Mouse (Mus musculus) forebrain, embryonic 10.5 days (tissue): Measurements from ENCODE around the gene Tle4. TPM values are rescaled to one million over a fixed set of nuclear protein-coding genes. Genes with fewer than 3 reads are reported as not detected.

Source experiments
- DNase-seq: peaks from one replicate; pipeline ENCODE4 v3.0.0-alpha.2; 2017; ENCODE audit warnings: low spot score; ENCODE audit errors: extremely low spot score
- H3K27ac ChIP-seq: fragments of 300-500 bp; sonication (generic); 2 replicates; pipeline ENCODE4 v1.5.1; 2016; ENCODE audit warnings: mild to moderate bottlenecking
- H3K27me3 ChIP-seq: fragments of 300-500 bp; sonication (generic); 2 replicates; pipeline ENCODE4 v1.6.1; 2016; ENCODE audit warnings: mild to moderate bottlenecking; ENCODE audit not compliant: poor library complexity, severe bottlenecking
- H3K36me3 ChIP-seq: fragments of 300-500 bp; sonication (generic); replicated peaks from 2 replicates; pipeline ENCODE4 v1.6.1; 2016; ENCODE audit warnings: mild to moderate bottlenecking, moderate library complexity
- H3K4me1 ChIP-seq: fragments of 300-500 bp; sonication (generic); 2 replicates; pipeline ENCODE4 v1.6.1; 2016
- H3K4me3 ChIP-seq: fragments of 300-500 bp; sonication (generic); 2 replicates; pipeline ENCODE4 v1.5.1; 2016; ENCODE audit warnings: mild to moderate bottlenecking, moderate library complexity
- H3K9me3 ChIP-seq: fragments of 300-500 bp; sonication (generic); 2 replicates; pipeline ENCODE4 v1.6.1; 2016; ENCODE audit warnings: mild to moderate bottlenecking, moderate library complexity
- WGBS: fragments of 180-500 bp; shearing (Covaris S2); methylation state at CpG from one replicate; pipeline ENCODE4 v1.1.7; 2016; 5-methylcytosine and 5-hydroxymethylcytosine counted together
- polyA plus RNA-seq: library from polyadenylated mRNA; unstranded; fragments of >200 nt; fragmentation: Nextera tagmentation; extraction: Ambion mirVana; gene quantifications from 2 replicates; pipeline ENCODE4 v1.2.1, GENCODE M21; 2016

Gene Tle4
- polyA plus RNA-seq, 1 experiment from 2014 or later, result 24.5 TPM

DNA sequence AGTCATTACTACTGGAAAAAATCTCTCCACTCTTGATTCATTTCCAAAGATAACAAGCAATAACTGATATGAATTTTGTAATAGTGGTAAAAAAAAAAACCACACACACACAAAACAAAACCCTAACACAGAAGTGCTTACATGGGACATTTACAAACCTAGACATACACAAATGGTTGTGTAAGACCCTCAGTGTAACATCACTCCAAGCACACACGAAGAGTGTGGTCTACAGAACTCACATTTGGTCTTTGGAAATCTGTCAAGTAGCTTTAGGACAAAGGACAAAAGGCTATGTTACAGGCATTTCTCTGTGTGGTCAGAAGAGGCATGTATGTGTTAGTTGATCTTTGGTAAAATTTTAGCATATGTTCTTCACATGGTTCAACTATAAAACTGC lies 52.4 kb downstream of the Tle4 start:
- 93% methylated on average over 1 of the region's 1 CpGs for WGBS
- peaks cover 47% of the 10 kb centered on the region for H3K4me1 ChIP-seq
- DNase-seq, result no peak
- H3K27ac ChIP-seq, result no peak overlapping the region
- H3K27me3 ChIP-seq, result no peaks in the 10 kb centered on the region
- H3K36me3 ChIP-seq, result 0 out of 2 replicates have a peak, but pooled peaks cover 10% of the 10 kb centered on the region
- no peaks in the 10 kb centered on the region for H3K9me3 ChIP-seq
- no peak overlapping the region for H3K4me3 ChIP-seq

DNA sequence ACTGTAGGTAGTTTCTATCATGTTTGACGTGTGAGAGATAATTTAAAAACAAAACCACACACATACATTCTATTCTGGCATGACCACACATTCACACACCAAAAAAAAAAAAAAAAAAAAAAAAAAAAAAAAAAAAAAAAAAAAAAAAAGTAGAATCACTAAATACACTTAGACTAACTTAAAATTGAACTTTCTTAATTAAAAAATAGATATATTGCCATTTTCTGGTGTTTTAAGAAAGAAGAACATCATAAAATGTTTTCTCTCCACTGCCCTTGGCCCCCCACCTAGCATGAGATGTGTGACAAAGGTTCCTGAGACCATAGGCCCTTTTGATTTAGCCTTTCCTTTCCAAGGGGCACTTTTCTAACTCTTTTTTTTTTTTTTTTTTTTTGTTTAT lies 54.5 kb downstream of the Tle4 start:
- Histone ChIP-seq H3K9me3 (no peaks in the 10 kb centered on the region), H3K4me1 (peaks cover 45% of the 10 kb centered on the region), H3K4me3 (no peak overlapping the region), H3K27me3 (no peaks in the 10 kb centered on the region), H3K27ac (no peak overlapping the region), H3K36me3 (0 out of 2 replicates have a peak, but pooled peaks cover 10% of the 10 kb centered on the region)
- DNase-seq, result no peak
- 85% methylated on average over 1 of the region's 1 CpGs for WGBS

DNA sequence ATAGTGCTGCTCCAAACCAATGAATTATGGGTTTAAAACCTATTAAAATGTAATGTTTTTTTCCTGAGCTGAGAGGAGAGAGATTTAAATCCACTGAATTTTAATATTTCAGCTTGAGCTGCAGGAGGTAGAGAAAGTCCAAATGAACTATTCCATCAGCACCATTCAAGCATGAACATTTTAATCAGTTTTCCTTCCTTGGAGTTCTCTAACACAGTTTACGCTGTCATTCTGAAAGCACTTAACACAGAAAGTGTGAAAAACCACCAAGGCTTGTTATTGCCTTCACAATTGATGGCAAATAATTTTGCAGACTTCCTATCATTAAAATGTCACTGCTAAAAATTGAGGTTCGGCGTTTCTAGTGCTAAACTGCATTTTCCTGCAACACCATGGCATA lies 57.2 kb downstream of the Tle4 start:
- H3K4me1 ChIP-seq, result peaks cover 45% of the 10 kb centered on the region
- DNase-seq, result no peak
- 75% methylated on average over 3 of the region's 3 CpGs for WGBS

DNA sequence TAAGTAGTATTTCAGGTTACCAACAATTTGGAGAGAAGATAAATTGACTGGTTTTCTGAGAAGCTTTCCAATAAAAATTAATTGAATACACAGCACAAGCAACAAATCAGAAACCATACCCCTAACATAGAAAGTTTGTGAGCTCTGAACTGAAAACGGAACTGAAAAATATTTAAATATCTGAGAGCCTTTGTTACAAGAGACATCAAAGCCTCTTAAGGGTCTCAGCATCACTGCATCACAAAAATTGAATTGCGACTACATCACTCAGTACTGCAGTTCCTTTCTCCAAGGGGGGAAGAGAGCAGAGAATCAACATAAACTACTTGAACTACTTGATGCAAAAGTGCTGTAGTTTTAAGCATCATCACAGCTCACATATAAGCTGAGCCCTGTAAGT lies 61.2 kb downstream of the Tle4 start:
- Histone ChIP-seq H3K9me3 (no peaks in the 10 kb centered on the region), H3K4me3 (no peak overlapping the region), H3K36me3 (peaks cover 33% of the 10 kb centered on the region), H3K27me3 (no peaks in the 10 kb centered on the region), H3K27ac (no peak overlapping the region), H3K4me1 (peaks cover 14% of the 10 kb centered on the region)
- 90% methylated on average over 2 of the region's 2 CpGs for WGBS
- DNase-seq, result no peak

More for the DNA sequence above, 57.2 kb downstream of the Tle4 start:
- H3K27me3 ChIP-seq, result no peaks in the 10 kb centered on the region
- no peak overlapping the region for H3K27ac ChIP-seq
- no peak overlapping the region for H3K4me3 ChIP-seq
- no peaks in the 10 kb centered on the region for H3K9me3 ChIP-seq
- peaks cover 8% of the 10 kb centered on the region for H3K36me3 ChIP-seq

DNA sequence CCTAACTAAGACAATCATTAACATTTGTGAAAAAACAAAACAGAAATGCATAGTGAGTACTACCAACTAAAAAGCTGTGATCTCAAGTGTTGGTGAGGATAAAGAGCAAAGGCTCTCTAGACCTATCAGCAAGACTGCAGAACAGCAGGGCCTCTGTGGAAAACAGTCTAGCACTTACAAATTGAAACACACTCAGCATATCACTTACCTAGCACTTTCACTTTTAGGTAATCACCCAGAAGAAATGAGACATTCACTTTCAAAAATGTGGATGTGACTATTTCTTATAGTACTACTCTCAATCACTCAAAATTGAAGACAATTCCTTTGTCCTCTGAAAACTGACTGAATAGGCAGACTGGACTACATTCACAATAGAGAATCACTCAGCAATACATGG lies 63.4 kb downstream of the Tle4 start:
- Histone ChIP-seq H3K9me3 (no peaks in the 10 kb centered on the region), H3K4me3 (no peak overlapping the region)
- no peak for DNase-seq

DNA sequence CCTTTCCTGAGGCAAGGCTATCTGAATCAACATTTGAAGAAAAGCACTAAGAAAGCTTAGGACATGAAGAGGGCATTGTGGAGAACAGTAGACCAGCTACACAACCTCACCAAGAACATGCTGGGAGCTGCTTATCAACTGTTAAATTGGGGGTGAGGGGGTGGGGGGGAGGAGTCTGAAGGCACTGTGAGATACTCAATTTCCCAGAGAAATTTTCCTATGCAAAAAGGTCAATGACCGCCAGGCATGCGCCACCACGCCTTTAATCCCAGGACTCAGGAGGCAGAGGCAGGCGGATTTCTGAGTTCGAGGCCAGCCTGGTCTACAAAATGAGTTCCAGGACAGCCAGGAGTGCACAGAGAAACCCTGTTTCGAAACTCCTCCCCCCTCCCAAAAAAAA lies 65.0 kb downstream of the Tle4 start:
- DNase-seq, result no peak
- no peaks in the 10 kb centered on the region for H3K9me3 ChIP-seq
- no peaks in the 10 kb centered on the region for H3K4me1 ChIP-seq
- no peak overlapping the region for H3K4me3 ChIP-seq
- H3K27me3 ChIP-seq, result no peaks in the 10 kb centered on the region
- H3K36me3 ChIP-seq, result peaks cover 36% of the 10 kb centered on the region
- no peak overlapping the region for H3K27ac ChIP-seq
- 96% methylated on average over 6 of the region's 6 CpGs for WGBS

More for the DNA sequence above, 63.4 kb downstream of the Tle4 start:
- Histone ChIP-seq H3K27me3 (no peaks in the 10 kb centered on the region), H3K27ac (no peak overlapping the region), H3K36me3 (peaks cover 33% of the 10 kb centered on the region), H3K4me1 (no peaks in the 10 kb centered on the region)

DNA sequence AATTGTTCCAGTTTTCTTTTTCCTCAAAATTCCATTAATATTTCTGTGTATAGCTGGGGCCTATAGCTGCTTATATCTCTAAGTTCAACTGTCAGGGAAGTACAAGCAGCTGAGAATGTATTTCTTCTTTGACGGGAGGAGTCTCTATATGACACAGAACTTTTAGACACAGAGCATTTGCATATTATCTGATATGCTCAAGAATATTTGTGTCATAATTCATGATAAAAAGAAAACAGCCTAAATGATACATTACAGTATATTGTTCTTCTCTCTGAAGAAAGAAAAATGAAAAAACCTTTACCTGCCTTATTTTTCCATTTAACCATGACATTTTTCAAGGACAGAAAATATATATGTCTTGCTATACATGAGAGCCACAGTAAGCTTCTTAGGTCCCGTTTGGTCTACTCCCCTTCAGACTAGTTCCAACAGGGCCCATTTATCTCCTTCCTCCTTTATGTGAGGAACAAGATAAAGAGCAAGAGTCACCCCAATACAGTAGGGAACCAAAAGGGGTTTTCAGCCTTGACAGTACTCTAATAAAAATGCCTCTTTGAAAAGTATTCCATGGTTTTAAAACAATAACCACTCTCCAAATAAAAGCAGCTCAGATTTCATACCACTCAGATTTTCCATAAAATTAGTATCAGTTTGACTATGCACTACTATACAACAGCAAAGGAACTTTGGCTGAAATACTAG lies 77.6 kb downstream of the Tle4 start:
- Histone ChIP-seq H3K27ac (no peak overlapping the region), H3K9me3 (no peaks in the 10 kb centered on the region), H3K27me3 (peaks cover 28% of the 10 kb centered on the region), H3K4me3 (no peak overlapping the region), H3K4me1 (peaks cover 25% of the 10 kb centered on the region), H3K36me3 (peaks cover 27% of the 10 kb centered on the region)
- WGBS, result 78% methylated on average over 2 of the region's 2 CpGs
- DNase-seq, result no peak

DNA sequence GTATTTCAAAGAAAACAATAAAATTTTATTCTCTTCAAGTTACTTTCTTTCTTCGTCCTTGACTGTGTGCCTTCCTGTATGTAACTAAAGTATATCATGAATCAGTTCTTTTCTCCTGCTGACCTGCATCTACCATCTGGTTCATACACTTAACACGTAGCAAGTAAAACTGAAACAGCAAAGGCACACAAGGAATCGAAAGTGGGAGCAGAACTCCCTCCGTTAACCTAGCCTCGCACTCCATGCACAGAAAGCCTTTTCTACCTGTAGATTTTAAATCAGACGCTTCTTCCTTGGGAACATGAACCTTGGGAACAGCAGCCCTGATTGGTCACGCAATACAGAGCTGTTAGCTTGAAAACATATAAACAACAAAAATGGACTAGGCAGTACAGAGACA lies 78.7 kb downstream of the Tle4 start:
- Histone ChIP-seq H3K4me3 (no peak overlapping the region), H3K27me3 (peaks cover 28% of the 10 kb centered on the region), H3K27ac (no peak overlapping the region), H3K9me3 (no peaks in the 10 kb centered on the region), H3K36me3 (peaks cover 37% of the 10 kb centered on the region), H3K4me1 (peaks cover 28% of the 10 kb centered on the region)
- no peak for DNase-seq
- WGBS, result 85% methylated on average over 7 of the region's 7 CpGs

DNA sequence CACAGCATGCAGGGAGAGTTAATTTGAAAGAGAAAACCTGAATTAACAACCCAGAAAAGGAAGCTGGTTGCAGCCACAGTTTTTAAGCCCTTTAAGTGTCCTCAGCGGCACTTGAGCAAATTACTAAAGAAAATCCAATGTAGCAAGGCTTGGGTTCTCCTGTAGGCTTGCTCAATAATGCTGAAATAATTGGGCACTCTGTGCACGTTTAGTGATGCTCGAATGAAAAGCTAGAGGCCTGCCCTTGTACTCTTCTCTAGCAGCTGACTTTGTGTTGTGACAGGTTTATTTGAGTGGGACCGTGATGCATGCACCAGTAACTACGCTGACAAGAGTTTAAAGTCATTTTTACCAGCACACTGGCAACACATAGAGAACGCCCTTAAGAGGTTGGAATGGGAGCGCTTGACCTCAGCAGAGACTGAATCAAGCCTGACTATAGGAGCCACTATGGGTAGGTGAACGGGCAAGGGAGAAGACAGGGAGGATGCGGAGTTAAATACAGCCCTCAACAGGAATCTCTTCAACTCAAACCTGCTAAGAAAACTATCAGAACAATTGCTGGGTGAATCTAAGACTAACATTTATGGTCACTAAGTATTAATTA lies 79.3 kb downstream of the Tle4 start:
- 39% methylated on average over 9 of the region's 9 CpGs for WGBS
- H3K27ac ChIP-seq, result no peak overlapping the region
- H3K4me3 ChIP-seq, result no peak overlapping the region
- no peaks in the 10 kb centered on the region for H3K9me3 ChIP-seq
- DNase-seq, result peak; percentile 30
- H3K36me3 ChIP-seq, result peaks cover 40% of the 10 kb centered on the region
- H3K4me1 ChIP-seq, result peaks cover 29% of the 10 kb centered on the region
- peaks cover 31% of the 10 kb centered on the region for H3K27me3 ChIP-seq

DNA sequence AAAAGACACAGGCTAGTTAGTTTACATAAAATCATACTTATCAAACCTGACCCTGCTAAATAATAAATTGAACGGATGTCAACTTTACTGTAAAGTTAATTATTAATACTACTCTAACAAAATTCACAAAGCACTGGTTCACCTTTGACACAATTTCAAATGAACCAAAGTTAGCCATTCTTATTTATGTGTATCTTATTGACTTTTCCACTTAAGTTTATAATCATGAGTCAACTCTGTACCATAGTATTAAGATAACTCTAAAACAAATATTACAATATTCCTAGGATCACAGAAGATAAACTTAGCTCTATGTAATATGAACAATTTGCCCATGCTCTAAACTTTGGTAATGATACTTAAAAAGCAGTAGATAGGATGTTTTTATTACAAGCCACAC lies 81.4 kb downstream of the Tle4 start:
- H3K27ac ChIP-seq, result no peak overlapping the region
- no peak for DNase-seq
- H3K27me3 ChIP-seq, result peaks cover 50% of the 10 kb centered on the region
- peaks cover 32% of the 10 kb centered on the region for H3K4me1 ChIP-seq
- peaks cover 56% of the 10 kb centered on the region for H3K36me3 ChIP-seq
- H3K9me3 ChIP-seq, result no peaks in the 10 kb centered on the region
- WGBS, result 92% methylated on average over 1 of the region's 1 CpGs
- no peak overlapping the region for H3K4me3 ChIP-seq

DNA sequence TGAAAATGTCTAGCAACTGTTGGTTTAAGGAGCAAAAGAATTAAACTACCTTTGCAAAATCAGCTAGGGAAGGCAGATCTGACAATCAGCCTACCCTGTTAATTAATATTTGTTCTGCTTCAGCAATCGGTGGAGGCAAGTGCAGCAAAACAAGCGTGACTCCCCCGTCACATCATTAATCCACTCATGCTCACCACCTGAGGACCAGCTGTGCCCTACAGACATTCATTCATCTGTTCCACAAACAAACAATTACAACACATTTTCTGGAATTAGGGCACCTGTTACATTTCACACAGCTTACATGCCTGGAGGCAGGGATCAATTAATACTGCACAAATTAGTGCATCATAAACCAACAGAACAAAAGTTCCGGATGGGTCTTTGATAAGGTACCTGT lies 89.0 kb downstream of the Tle4 start:
- Histone ChIP-seq H3K27ac (no peak overlapping the region), H3K4me3 (no peak overlapping the region), H3K4me1 (peaks cover 68% of the 10 kb centered on the region), H3K27me3 (peaks cover 78% of the 10 kb centered on the region), H3K9me3 (no peaks in the 10 kb centered on the region), H3K36me3 (peaks cover 33% of the 10 kb centered on the region)
- no peak for DNase-seq
- WGBS, result 24% methylated on average over 4 of the region's 4 CpGs

DNA sequence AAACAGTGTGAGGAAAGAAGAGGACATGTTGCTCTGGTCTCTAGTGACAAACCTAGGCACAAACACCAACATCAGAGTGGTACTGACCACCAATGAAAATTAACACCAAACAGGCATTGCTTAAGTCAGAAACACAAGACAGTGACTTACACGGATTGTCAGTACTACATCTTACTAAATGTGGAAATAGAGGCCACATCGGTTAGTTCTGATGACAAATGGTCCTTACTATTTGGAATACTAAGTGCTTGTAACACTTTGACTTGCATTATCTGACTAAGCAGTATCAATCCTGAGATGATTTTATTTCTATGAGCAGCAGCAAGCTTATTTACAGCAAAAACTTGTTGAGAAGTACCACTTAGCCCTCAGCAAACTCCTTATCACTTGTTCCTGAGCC lies 89.9 kb downstream of the Tle4 start:
- H3K27me3 ChIP-seq, result peaks cover 79% of the 10 kb centered on the region
- no peak overlapping the region for H3K4me3 ChIP-seq
- WGBS, result 73% methylated on average over 2 of the region's 2 CpGs
- H3K9me3 ChIP-seq, result no peaks in the 10 kb centered on the region
- no peak for DNase-seq
- 0 out of 2 replicates have a peak overlapping the region, but pooled peaks have one; percentile 20 for H3K27ac ChIP-seq
- H3K4me1 ChIP-seq, result peaks cover 73% of the 10 kb centered on the region
- peaks cover 25% of the 10 kb centered on the region for H3K36me3 ChIP-seq

DNA sequence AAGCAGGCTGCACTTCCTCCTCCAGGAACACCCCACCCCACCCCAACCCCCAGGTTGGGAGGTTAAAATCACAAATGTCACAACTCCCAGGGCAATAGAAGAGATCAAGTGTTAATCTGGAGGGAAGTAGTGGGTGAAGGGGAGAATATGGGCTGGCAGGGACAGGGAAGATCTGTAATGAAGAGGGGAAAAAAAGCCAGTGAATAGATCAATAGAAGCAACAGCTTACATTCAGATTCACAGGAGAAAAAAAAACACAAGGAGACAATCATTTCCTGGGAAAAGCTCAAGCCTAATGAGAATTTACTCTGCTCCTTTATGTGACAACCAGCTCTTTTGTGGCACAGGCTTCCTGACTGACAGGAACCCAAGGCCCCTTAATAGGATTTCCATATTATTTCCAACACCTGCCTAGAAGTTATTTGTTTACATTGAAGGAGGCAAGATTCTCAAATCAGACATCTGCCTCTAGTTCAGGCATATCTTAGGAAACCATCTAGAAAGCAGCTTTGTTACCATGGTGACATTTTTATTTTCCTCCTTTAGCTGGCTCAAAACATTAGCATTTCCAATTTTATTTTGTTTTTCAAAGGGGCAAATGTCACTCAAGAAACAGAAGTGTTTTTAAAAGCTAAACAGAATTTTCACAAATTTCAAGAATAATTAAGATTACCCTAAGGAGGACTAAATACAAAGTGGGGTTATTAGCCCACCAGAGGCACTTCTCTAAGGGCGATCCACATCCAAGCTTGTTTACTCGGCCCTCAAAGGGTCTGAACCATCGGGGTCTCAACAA lies 90.8 kb downstream of the Tle4 start:
- Histone ChIP-seq H3K27me3 (peaks cover 72% of the 10 kb centered on the region), H3K9me3 (no peaks in the 10 kb centered on the region), H3K4me3 (no peak overlapping the region), H3K36me3 (peaks cover 21% of the 10 kb centered on the region), H3K4me1 (peaks cover 82% of the 10 kb centered on the region), H3K27ac (0 out of 2 replicates have a peak overlapping the region, but pooled peaks have one; percentile 20)
- peak; percentile 72 for DNase-seq
- 30% methylated on average over 3 of the region's 3 CpGs for WGBS
